Mouse (Mus musculus) liver, adult 2 months (tissue): ENCODE results near the gene Setd5. TPM values are rescaled to one million over a fixed set of nuclear protein-coding genes. Genes with fewer than 3 reads are reported as not detected.

Experiments
- DNase-seq: peaks from one replicate; pipeline ENCODE4 v3.0.0-alpha.2; 2011; ENCODE audit warnings: low read depth, low spot score; ENCODE audit errors: extremely low read depth
- H3K27ac ChIP-seq: fragments of 200-500 bp; replicated peaks from 2 replicates; pipeline ENCODE4 v1.5.1; 2012; ENCODE audit warnings: low read depth, mild to moderate bottlenecking, control low read depth, inconsistent platforms, low read length; ENCODE audit not compliant: insufficient read depth
- H3K27me3 ChIP-seq: fragments of 200-500 bp; 2 replicates; pipeline ENCODE4 v1.6.1; 2012; ENCODE audit warnings: mild to moderate bottlenecking, moderate library complexity, low read length, inconsistent platforms; ENCODE audit not compliant: control insufficient read depth, insufficient read depth
- H3K36me3 ChIP-seq: fragments of 200-500 bp; 2 replicates; pipeline ENCODE4 v1.6.1; 2012; ENCODE audit warnings: low read length, inconsistent platforms; ENCODE audit not compliant: control insufficient read depth, insufficient read depth
- H3K4me1 ChIP-seq: fragments of 200-500 bp; 2 replicates; pipeline ENCODE4 v1.6.1; 2011; ENCODE audit warnings: low read length; ENCODE audit not compliant: control insufficient read depth, insufficient read depth
- H3K4me3 ChIP-seq: fragments of 200-500 bp; 2 replicates; pipeline ENCODE4 v1.5.1; 2011; ENCODE audit warnings: low read depth, mild to moderate bottlenecking, control low read depth, low read length, moderate library complexity; ENCODE audit not compliant: insufficient read depth
- H3K79me2 ChIP-seq: fragments of 200-500 bp; 2 replicates; pipeline ENCODE4 v1.6.1; 2012; ENCODE audit warnings: inconsistent platforms, mild to moderate bottlenecking, low read length, moderate library complexity; ENCODE audit not compliant: control insufficient read depth, insufficient read depth
- H3K9ac ChIP-seq: fragments of 200-500 bp; 2 replicates; pipeline ENCODE4 v1.6.1; 2012; ENCODE audit warnings: low read depth, mild to moderate bottlenecking, control low read depth, inconsistent platforms, low read length
- CTCF ChIP-seq: fragments of 200-500 bp; IDR thresholded peaks from 2 replicates; pipeline ENCODE4 v1.5.1; 2011; ENCODE audit warnings: low read depth, low read length, control low read depth
- POLR2A ChIP-seq: fragments of 200-500 bp; IDR thresholded peaks from 2 replicates; pipeline ENCODE4 v1.6.1; 2011; ENCODE audit warnings: low read length, control low read depth; ENCODE audit not compliant: insufficient read depth; ENCODE audit errors: extremely low read depth
- WGBS: fragments of 180-500 bp; shearing (Covaris S2); methylation state at CpG from one replicate; pipeline ENCODE4 v1.1.7; 2018; 5-methylcytosine and 5-hydroxymethylcytosine counted together
- polyA plus RNA-seq: library from polyadenylated mRNA; depleted of rRNA; stranded (reverse); fragments of >200 nt; gene quantifications from 2 replicates; pipeline ENCODE4 v1.2.3, GENCODE M21; 2012
- total RNA-seq: library from RNA; depleted of rRNA; stranded (reverse); fragments of >200 nt; gene quantifications from 2 replicates; pipeline ENCODE4 v1.2.3, GENCODE M21; 2014

The Setd5 gene
- total and polyA plus RNA-seq, 2 experiments: 11.8 to 28.1 TPM

GRCm38 (mm10) chr6:113103765-113104164, 26.6 kb downstream of the Setd5 start:
- Histone ChIP-seq H3K4me3 (no peak overlapping the region), H3K9ac (no peak overlapping the region), H3K27me3 (no peaks in the 10 kb centered on the region), H3K4me1 (peaks cover 19% of the 10 kb centered on the region; the same call in 1 of the 2 replicates), H3K36me3 (peaks cover 13% of the 10 kb centered on the region), H3K27ac (no peak overlapping the region), H3K79me2 (peaks cover 16% of the 10 kb centered on the region; the same call in 1 of the 2 replicates)
- TF ChIP-seq POLR2A (no peak), CTCF (peak; percentile 26; the same call in 1 of the 2 replicates)
- peak; percentile 51 for DNase-seq

GRCm38 (mm10) chr6:113109378-113109777, 32.2 kb downstream of the Setd5 start:
- Histone ChIP-seq H3K27me3 (no peaks in the 10 kb centered on the region), H3K79me2 (peaks cover 14% of the 10 kb centered on the region; the same call in 1 of the 2 replicates), H3K9ac (no peak overlapping the region), H3K4me1 (no peaks in the 10 kb centered on the region), H3K4me3 (no peak overlapping the region), H3K27ac (no peak overlapping the region), H3K36me3 (peaks cover 51% of the 10 kb centered on the region)
- no peak for DNase-seq
- 97% methylated on average over 3 of the region's 3 CpGs for WGBS
- TF ChIP-seq CTCF: no peak
- TF ChIP-seq POLR2A: no peak

GRCm38 (mm10) chr6:113109956-113110355, 32.8 kb downstream of the Setd5 start:
- no peak for DNase-seq
- Histone ChIP-seq H3K4me1 (no peaks in the 10 kb centered on the region), H3K36me3 (peaks cover 52% of the 10 kb centered on the region), H3K27me3 (no peaks in the 10 kb centered on the region), H3K9ac (no peak overlapping the region), H3K4me3 (no peak overlapping the region), H3K27ac (no peak overlapping the region), H3K79me2 (peaks cover 8% of the 10 kb centered on the region; the same call in 1 of the 2 replicates)
- WGBS: 84% methylated on average over 7 of the region's 7 CpGs
- no peak for TF ChIP-seq CTCF
- TF ChIP-seq POLR2A: no peak

- Histone ChIP-seq H3K9ac (no peak overlapping the region), H3K4me3 (no peak overlapping the region), H3K36me3 (peaks cover 71% of the 10 kb centered on the region), H3K27ac (no peak overlapping the region), H3K27me3 (no peaks in the 10 kb centered on the region), H3K4me1 (no peaks in the 10 kb centered on the region), H3K79me2 (no peaks in the 10 kb centered on the region)
- 83% methylated on average over 10 of the region's 10 CpGs for WGBS
- no peak for TF ChIP-seq POLR2A
- no peak for TF ChIP-seq CTCF
- DNase-seq: no peak
Measured at GRCm38 (mm10) chr6:113120806-113121205, 43.6 kb downstream of the Setd5 start.

- Histone ChIP-seq H3K36me3 (peaks cover 49% of the 10 kb centered on the region), H3K27me3 (no peaks in the 10 kb centered on the region), H3K4me3 (no peak overlapping the region), H3K4me1 (no peaks in the 10 kb centered on the region), H3K9ac (no peak overlapping the region), H3K27ac (no peak overlapping the region), H3K79me2 (no peaks in the 10 kb centered on the region; the same call in 1 of the 2 replicates)
- WGBS: 89% methylated on average over 2 of the region's 2 CpGs
- no peak for DNase-seq
- TF ChIP-seq POLR2A: no peak
- TF ChIP-seq CTCF: no peak
Measured at GRCm38 (mm10) chr6:113133360-113133759, 56.2 kb downstream of the Setd5 start.

- H3K4me1 ChIP-seq: peaks cover 23% of the 10 kb centered on the region; the same call in 1 of the 2 replicates
- TF ChIP-seq POLR2A (no peak), CTCF (no peak)
- H3K9ac ChIP-seq: peak overlapping the region; percentile 44; the same call in 1 of the 2 replicates
- 3% methylated on average over 1 of the region's 1 CpGs for WGBS
- H3K36me3 ChIP-seq: peaks cover 36% of the 10 kb centered on the region
- peak overlapping the region; percentile 70 for H3K27ac ChIP-seq
- H3K79me2 ChIP-seq: no peaks in the 10 kb centered on the region; the same call in 1 of the 2 replicates
- peak; percentile 93 for DNase-seq
- no peaks in the 10 kb centered on the region for H3K27me3 ChIP-seq
- peak overlapping the region; percentile 25 for H3K4me3 ChIP-seq
Measured at GRCm38 (mm10) chr6:113141389-113142094, 64.4 kb downstream of the Setd5 start.
